Mouse (Mus musculus) thymus, postnatal 0 days (tissue): ENCODE measurements at regions not wholly inside any gene's neighbourhood (a gene's known extent, or its start where the extent isn't known, plus 50 kb on each side); places are given as distances from the start of the nearest gene placed in this dataset.
"Not testable (repeated sequence)": the region's sequence is repeated elsewhere in the genome, so short reads cannot be mapped to it uniquely, and the experiment has no call there.

Source experiments
- DNase-seq: peaks from one replicate; pipeline ENCODE4 v3.0.0-alpha.2; 2015; ENCODE audit warnings: low spot score

GRCm38 (mm10) chr12:98144464-98144863 lies 114.8 kb downstream of the Galc start:
- DNase-seq, result no peak

GRCm38 (mm10) chr12:98143170-98143569 lies 116.1 kb downstream of the Galc start:
- no peak for DNase-seq

- DNase-seq, result not testable (repeated sequence)
These were observed 119.4 kb downstream of the Galc start for GRCm38 (mm10) chr12:98139906-98140305.

- DNase-seq, result no peak
These were observed 128.0 kb downstream of the Galc start for GRCm38 (mm10) chr12:98131276-98131675.

- no peak for DNase-seq
These were observed 135.7 kb downstream of the Galc start for GRCm38 (mm10) chr12:98123541-98123940.

GRCm38 (mm10) chr12:98108039-98108438 lies 151.2 kb downstream of the Galc start:
- no peak for DNase-seq

GRCm38 (mm10) chr12:98106789-98107684 lies 152.2 kb downstream of the Galc start:
- no peak for DNase-seq

- DNase-seq, result no peak
These were observed 153.0 kb downstream of the Galc start for GRCm38 (mm10) chr12:98106151-98106788.

- no peak for DNase-seq
These were observed 153.5 kb downstream of the Galc start for GRCm38 (mm10) chr12:98105749-98106148.

- no peak for DNase-seq
These were observed 169.1 kb downstream of the Galc start for GRCm38 (mm10) chr12:98090171-98090570.

GRCm38 (mm10) chr12:98078351-98078750 lies 180.9 kb downstream of the Galc start:
- no peak for DNase-seq

- no peak for DNase-seq
These were observed 183.7 kb downstream of the Galc start for GRCm38 (mm10) chr12:98075580-98075979.

- DNase-seq, result no peak
These were observed 190.1 kb downstream of the Galc start for GRCm38 (mm10) chr12:98069110-98069509.

- no peak for DNase-seq
These were observed 199.7 kb downstream of the Galc start for GRCm38 (mm10) chr12:98059419-98060180.

- no peak for DNase-seq
These were observed 200.3 kb downstream of the Galc start for GRCm38 (mm10) chr12:98058977-98059376.

- DNase-seq, result no peak
These were observed 208.3 kb downstream of the Galc start for GRCm38 (mm10) chr12:98050934-98051333.

- DNase-seq, result no peak
These were observed 208.8 kb downstream of the Galc start for GRCm38 (mm10) chr12:98050500-98050899.

- DNase-seq, result no peak
These were observed 209.2 kb downstream of the Galc start for GRCm38 (mm10) chr12:98050057-98050456.

GRCm38 (mm10) chr12:98047765-98048164 lies 211.5 kb downstream of the Galc start:
- no peak for DNase-seq

- DNase-seq, result no peak
These were observed 212.5 kb downstream of the Galc start for GRCm38 (mm10) chr12:98046459-98047440.
